10 mouse cellular contexts compared by ENCODE assay signal in the genomic region with DNA sequence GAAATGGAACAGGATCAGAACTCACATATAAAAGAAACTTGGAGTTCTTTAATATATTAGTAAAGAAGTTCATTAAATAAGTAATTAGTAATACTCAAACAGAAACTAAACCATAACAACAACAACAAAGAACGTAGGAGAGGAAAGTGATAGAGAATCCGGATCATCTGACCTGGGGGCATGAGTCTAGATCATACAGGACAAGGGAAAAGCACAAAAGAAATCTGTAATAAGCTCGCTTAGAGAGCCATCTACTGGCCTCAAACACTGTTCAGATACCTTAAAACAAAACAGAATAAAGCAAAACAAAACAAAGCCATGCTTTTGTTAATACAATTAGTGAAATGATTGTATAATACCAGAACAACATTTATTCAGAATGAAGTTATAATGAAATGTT. TPM values are rescaled to one million over a fixed set of nuclear protein-coding genes. Genes with fewer than 3 reads are reported as not detected.
DNase-seq lines count a peak whose midpoint lies in the region; ATAC-seq and TF ChIP-seq lines count a peak whose summit lies in the region.
"Had no signal": no experiment of that assay in that cellular context is flagged by ENCODE, and none has a peak within 500 bp of the region (broad histone marks: within the 10 kb centered on the region; RNA-seq: fewer than 3 reads in every experiment).

No protein-coding gene starts in this region.

- 0 out of 2 replicates have a peak, but pooled peaks have one; percentile 20 for TF ChIP-seq CTCF in liver, postnatal 0 days (IDR thresholded peaks at IDR 0.05; ENCODE audit: low read depth)
- TF ChIP-seq CTCF in stomach, postnatal 0 days (IDR thresholded peaks at IDR 0.05; ENCODE audit: low read depth): peak; percentile 50

- DNase-seq in frontal cortex, postnatal 10 days (ENCODE audit: low spot score in 2 of 2): no peak
- DNase-seq in liver, postnatal 0 days: no peak
- DNase-seq in liver: no peak
- no peak for DNase-seq in stomach, postnatal 0 days (ENCODE audit: low spot score)
- no peak for DNase-seq in spleen, adult 18-20 months
- DNase-seq in testis, postnatal 10 days (ENCODE audit: low spot score): no peak

- ATAC-seq in frontal cortex, adult (ENCODE audit: low TSS enrichment): peak; percentile 80
- ATAC-seq in liver, postnatal 0 days: no peak
- ATAC-seq in hindbrain, embryonic 12.5 days (ENCODE audit: low FRiP score): peak; percentile 71; the same call in 1 of the 2 replicates
- no peak for ATAC-seq in stomach, postnatal 0 days (ENCODE audit: low FRiP score, low TSS enrichment)

- 69% methylated on average over 3 of the region's 3 CpGs for WGBS in liver, postnatal 0 days (ENCODE audit: insufficient replicate concordance)
- WGBS in hindbrain, embryonic 12.5 days: 42% methylated on average over 3 of the region's 3 CpGs
- 47% methylated on average over 3 of the region's 3 CpGs for WGBS in stomach, postnatal 0 days

- no peaks in the 10 kb centered on the region; the same call in 1 of the 2 replicates for H3K4me1 ChIP-seq in liver, postnatal 0 days (ENCODE audit: insufficient read depth)
- no peaks in the 10 kb centered on the region for H3K4me1 ChIP-seq in hindbrain, embryonic 12.5 days
- no peaks in the 10 kb centered on the region for H3K4me1 ChIP-seq in stomach, postnatal 0 days (replicated peaks; ENCODE audit: control insufficient read depth, insufficient read depth)
- H3K4me1 ChIP-seq: heart, embryonic 15.5 days; megakaryocyte, embryonic 14.5 days had no signal

- no peak for TF ChIP-seq EP300 in liver, postnatal 0 days (IDR thresholded peaks at IDR 0.05; ENCODE audit: low read depth)
- no peak for TF ChIP-seq EP300 in stomach, postnatal 0 days (optimal IDR thresholded peaks at IDR 0.05)

- no peaks in the 10 kb centered on the region for H3K27me3 ChIP-seq in liver, postnatal 0 days (ENCODE audit: insufficient read depth, low read length)
- no peaks in the 10 kb centered on the region for H3K27me3 ChIP-seq in hindbrain, embryonic 12.5 days
- H3K27me3 ChIP-seq in stomach, postnatal 0 days (ENCODE audit: control insufficient read depth, insufficient read depth, low read length): no peaks in the 10 kb centered on the region
- H3K27me3 ChIP-seq: heart, embryonic 15.5 days; megakaryocyte, embryonic 14.5 days had no signal

- no peak overlapping the region for H3K4me3 ChIP-seq in liver, postnatal 0 days (ENCODE audit: low read depth, low read length)
- H3K4me3 ChIP-seq in hindbrain, embryonic 12.5 days: no peak overlapping the region
- no peak overlapping the region for H3K4me3 ChIP-seq in stomach, postnatal 0 days (ENCODE audit: low read depth, low read length)
- H3K4me3 ChIP-seq: heart, embryonic 15.5 days; megakaryocyte, embryonic 14.5 days had no signal

- H3K4me2 ChIP-seq in liver, postnatal 0 days (ENCODE audit: low read depth, low read length): no peak overlapping the region
- no peak overlapping the region for H3K4me2 ChIP-seq in hindbrain, embryonic 12.5 days (replicated peaks)
- H3K4me2 ChIP-seq in stomach, postnatal 0 days (replicated peaks; ENCODE audit: low read depth): no peak overlapping the region
- H3K4me2 ChIP-seq: heart, embryonic 15.5 days had no signal

- no peak overlapping the region for H3K27ac ChIP-seq in liver, postnatal 0 days (ENCODE audit: low read depth)
- no peak overlapping the region for H3K27ac ChIP-seq in hindbrain, embryonic 12.5 days
- H3K27ac ChIP-seq in stomach, postnatal 0 days (replicated peaks): no peak overlapping the region
- H3K27ac ChIP-seq: heart, embryonic 15.5 days had no signal

- H3K9ac ChIP-seq in liver, postnatal 0 days (replicated peaks): no peak overlapping the region
- no peak overlapping the region for H3K9ac ChIP-seq in hindbrain, embryonic 12.5 days
- H3K9ac ChIP-seq in stomach, postnatal 0 days (ENCODE audit: low read length): no peak overlapping the region
- H3K9ac ChIP-seq: heart, embryonic 15.5 days had no signal

- H3K9me3 ChIP-seq in liver, postnatal 0 days (ENCODE audit: low read length): no peaks in the 10 kb centered on the region
- no peaks in the 10 kb centered on the region for H3K9me3 ChIP-seq in hindbrain, embryonic 12.5 days (replicated peaks)
- H3K9me3 ChIP-seq in stomach, postnatal 0 days (ENCODE audit: control insufficient read depth, low read length): no peaks in the 10 kb centered on the region
- H3K9me3 ChIP-seq: heart, embryonic 15.5 days; megakaryocyte, embryonic 14.5 days had no signal

- peaks cover 6% of the 10 kb centered on the region for H3K36me3 ChIP-seq in liver, postnatal 0 days (replicated peaks; ENCODE audit: insufficient read depth, low read length)
- peaks cover 4% of the 10 kb centered on the region; the same call in 1 of the 2 replicates for H3K36me3 ChIP-seq in hindbrain, embryonic 12.5 days
- H3K36me3 ChIP-seq in stomach, postnatal 0 days (ENCODE audit: control insufficient read depth, insufficient read depth, low read length): 0 out of 2 replicates have a peak, but pooled peaks cover 2% of the 10 kb centered on the region

RNA-seq across cellular contexts. Expression of a gene that starts 31.6 kb away (rescaled TPM):
- 0.22 and 0.40 TPM in 2 replicates for polyA plus RNA-seq in liver, postnatal 0 days (2015; fragmentation: Nextera tagmentation; extraction: Ambion mirVana)
- 2.1 and 2.6 TPM in 2 replicates for polyA plus RNA-seq in hindbrain, embryonic 12.5 days (2016; fragmentation: Nextera tagmentation; extraction: Ambion mirVana)
- polyA plus RNA-seq in stomach, postnatal 0 days (2015; fragmentation: Nextera tagmentation; extraction: Ambion mirVana): 21.2 and 22.8 TPM in 2 replicates

Comparison
In these comparisons a context has a peak if more than half of its experiments do, and no peak if none do; other contexts are left out.
1. ATAC-seq: peak in frontal cortex, adult (single experiment) and hindbrain, embryonic 12.5 days (single experiment); none in liver, postnatal 0 days (single experiment) and stomach, postnatal 0 days (single experiment).